Mouse (Mus musculus) heart, embryonic 14.5 days (tissue): ENCODE data around the gene Akap2. TPM values are rescaled to one million over a fixed set of nuclear protein-coding genes. Genes with fewer than 3 reads are reported as not detected.
A peak's percentile ranks its signal among the peaks of the same experiment; 100 is the strongest.

Experiments used
- ATAC-seq: fragments of 200-750 bp; cut with Nextera tagmentation; 2 replicates; pipeline ENCODE4 v1.8.0; 2017; ENCODE audit warnings: low read depth, moderate TSS enrichment; ENCODE audit not compliant: insufficient number of reproducible peaks, insufficient read depth, low FRiP score
- H3K27ac ChIP-seq, 2 experiments: fragments of 200-500 bp in 1 of 2; fragments of 300-500 bp in 1 of 2; sonication (generic) in 1 of 2; replicated peaks in 1 of 2; 2 replicates each; pipeline ENCODE4 v1.5.1; 2012 to 2014; ENCODE audit warnings: low read depth in 2 of 2, low read length in 2 of 2, control low read depth in 1 of 2, mild to moderate bottlenecking in 1 of 2, mixed read lengths in 1 of 2; ENCODE audit not compliant: control insufficient read depth in 1 of 2, insufficient read depth in 1 of 2
- H3K27me3 ChIP-seq: fragments of 300-500 bp; sonication (generic); 2 replicates; pipeline ENCODE4 v1.6.1; 2014; ENCODE audit warnings: mild to moderate bottlenecking, low read length, control low read depth; ENCODE audit not compliant: control insufficient read depth, insufficient read depth
- H3K36me3 ChIP-seq: fragments of 300-500 bp; sonication (generic); 2 replicates; pipeline ENCODE4 v1.6.1; 2014; ENCODE audit warnings: mild to moderate bottlenecking, control low read depth, low read length, mixed read lengths; ENCODE audit not compliant: control insufficient read depth, insufficient read depth
- H3K4me1 ChIP-seq, 2 experiments: fragments of 200-500 bp in 1 of 2; fragments of 300-500 bp in 1 of 2; sonication (generic) in 1 of 2; 2 replicates each; pipeline ENCODE4 v1.6.1; 2012 to 2014; ENCODE audit warnings: low read length in 2 of 2, control low read depth in 1 of 2, mixed read lengths in 1 of 2; ENCODE audit not compliant: control insufficient read depth in 2 of 2, insufficient read depth in 2 of 2
- H3K4me2 ChIP-seq: fragments of 300-500 bp; sonication (generic); 2 replicates; pipeline ENCODE4 v1.6.1; 2014; ENCODE audit warnings: mild to moderate bottlenecking, low read length
- H3K4me3 ChIP-seq, 2 experiments: fragments of 200-500 bp in 1 of 2; fragments of 300-500 bp in 1 of 2; sonication (generic) in 1 of 2; 2 replicates each; pipeline ENCODE4 v1.5.1; 2012 to 2014; ENCODE audit warnings: low read length in 2 of 2, mild to moderate bottlenecking in 2 of 2, control low read depth in 1 of 2, low read depth in 1 of 2, moderate library complexity in 1 of 2; ENCODE audit not compliant: control insufficient read depth in 1 of 2, insufficient read depth in 1 of 2
- H3K9ac ChIP-seq: fragments of 300-500 bp; sonication (generic); 2 replicates; pipeline ENCODE4 v1.6.1; 2014; ENCODE audit warnings: mild to moderate bottlenecking, low read length
- H3K9me3 ChIP-seq: fragments of 300-500 bp; sonication (generic); 2 replicates; pipeline ENCODE4 v1.6.1; 2016; ENCODE audit warnings: low read length, control low read depth; ENCODE audit not compliant: control insufficient read depth
- WGBS: fragments of 180-500 bp; shearing (Covaris S2); extraction: QIAGEN DNeasy Blood & Tissue Kit; methylation state at CpG from one replicate; pipeline ENCODE4 v1.1.7; 2014; 5-methylcytosine and 5-hydroxymethylcytosine counted together
- polyA plus RNA-seq: library from polyadenylated mRNA; unstranded; fragments of >200 nt; fragmentation: Nextera tagmentation; extraction: Ambion mirVana; gene quantifications from 2 replicates; pipeline ENCODE4 v1.2.1, GENCODE M21; 2014

The Akap2 gene
- polyA plus RNA-seq, 1 experiment from 2014 or later, result 52.0 TPM

GRCm38 (mm10) chr4:57820839-57821374, 103.5 kb downstream of the Akap2 start:
- no peak for ATAC-seq
- no peaks in the 10 kb centered on the region for H3K27me3 ChIP-seq
- H3K9me3 ChIP-seq, result no peaks in the 10 kb centered on the region
- peaks cover 20 to 32% of the 10 kb centered on the region in 2 experiments for H3K4me1 ChIP-seq
- no peak overlapping the region for H3K9ac ChIP-seq
- no peak overlapping the region; a peak in 1 of 4 replicates for H3K27ac ChIP-seq
- peaks cover 6% of the 10 kb centered on the region; the same call in 1 of the 2 replicates for H3K36me3 ChIP-seq
- 78% methylated on average over 24 of the region's 24 CpGs for WGBS
- no peak overlapping the region for H3K4me3 ChIP-seq
- H3K4me2 ChIP-seq, result no peak overlapping the region

DNA sequence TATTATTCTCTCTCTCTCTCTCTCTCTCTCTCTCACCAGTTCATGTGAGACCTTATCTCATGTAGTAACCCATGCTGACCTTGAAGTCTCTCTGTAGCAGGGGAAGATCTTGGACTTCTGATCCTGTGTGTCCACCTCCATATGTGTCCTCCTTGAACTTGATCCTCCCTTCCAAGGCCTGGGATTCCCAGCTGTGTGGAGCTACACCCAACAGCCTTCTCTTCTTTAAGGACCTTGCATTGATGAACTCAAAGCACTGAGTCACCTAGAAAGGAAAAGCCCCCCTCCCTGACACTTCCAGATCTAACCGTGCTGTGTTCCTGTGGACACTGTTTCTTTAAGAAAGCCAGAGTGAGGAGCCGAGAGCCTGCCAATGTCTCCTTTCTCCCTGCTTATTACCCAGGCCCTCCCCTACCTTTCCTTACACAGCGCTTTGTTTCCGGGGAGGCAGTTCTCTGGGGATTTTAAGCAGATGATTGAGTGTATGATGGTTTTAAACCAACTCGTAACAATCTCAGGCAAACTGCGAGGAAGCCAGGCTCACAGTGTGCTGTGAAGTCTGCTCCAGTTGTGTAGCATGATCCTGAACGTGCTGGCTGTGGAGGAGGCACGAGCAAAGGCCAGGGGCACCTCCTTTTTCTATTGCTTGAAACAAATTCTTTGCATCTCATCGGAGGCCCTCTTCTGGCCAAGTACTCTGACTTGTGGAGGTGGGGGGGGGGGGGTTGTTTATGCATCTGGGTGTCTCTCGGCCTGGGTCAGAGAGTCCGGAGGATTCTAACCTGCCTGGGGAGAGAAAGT, 104.3 kb downstream of the Akap2 start:
- 0 out of 2 replicates have a peak, but pooled peaks have one; percentile 39 for ATAC-seq
- Histone ChIP-seq H3K27ac (peak overlapping the region; percentile 40 to 66; a peak in 2 of 4 replicates), H3K9me3 (no peaks in the 10 kb centered on the region), H3K4me1 (peaks cover 20 to 32% of the 10 kb centered on the region in 2 experiments), H3K36me3 (peaks cover 9% of the 10 kb centered on the region; the same call in 1 of the 2 replicates), H3K9ac (peak overlapping the region; percentile 51), H3K27me3 (no peaks in the 10 kb centered on the region), H3K4me2 (peak overlapping the region; percentile 23; the same call in 1 of the 2 replicates), H3K4me3 (no peak overlapping the region)
- WGBS, result 28% methylated on average over 11 of the region's 11 CpGs

DNA sequence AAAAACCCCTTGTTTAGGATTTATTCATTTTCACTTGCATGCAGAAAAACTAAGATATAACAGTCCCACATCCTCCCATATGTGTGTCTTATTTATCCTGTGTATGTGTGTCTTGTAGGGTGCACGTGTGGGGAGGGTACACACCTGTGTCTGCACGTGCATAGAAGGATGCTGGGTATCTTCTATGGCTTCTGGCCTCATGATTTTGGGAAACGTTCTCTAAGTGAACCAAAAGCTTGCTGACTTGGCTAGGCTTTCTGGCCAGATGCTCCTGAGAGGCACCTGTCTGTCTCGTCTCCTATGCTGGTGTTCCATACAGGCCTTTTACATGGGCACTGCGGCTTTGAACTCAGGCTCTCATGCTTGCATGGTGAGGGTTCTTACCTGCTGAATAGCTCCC, 105.2 kb downstream of the Akap2 start:
- Histone ChIP-seq H3K4me3 (no peak overlapping the region), H3K4me2 (no peak overlapping the region), H3K36me3 (peaks cover 9% of the 10 kb centered on the region; the same call in 1 of the 2 replicates), H3K9ac (no peak overlapping the region), H3K9me3 (no peaks in the 10 kb centered on the region), H3K27ac (no peak overlapping the region), H3K27me3 (no peaks in the 10 kb centered on the region), H3K4me1 (peaks cover 20 to 38% of the 10 kb centered on the region in 2 experiments)
- 88% methylated on average over 5 of the region's 5 CpGs for WGBS
- no peak for ATAC-seq

DNA sequence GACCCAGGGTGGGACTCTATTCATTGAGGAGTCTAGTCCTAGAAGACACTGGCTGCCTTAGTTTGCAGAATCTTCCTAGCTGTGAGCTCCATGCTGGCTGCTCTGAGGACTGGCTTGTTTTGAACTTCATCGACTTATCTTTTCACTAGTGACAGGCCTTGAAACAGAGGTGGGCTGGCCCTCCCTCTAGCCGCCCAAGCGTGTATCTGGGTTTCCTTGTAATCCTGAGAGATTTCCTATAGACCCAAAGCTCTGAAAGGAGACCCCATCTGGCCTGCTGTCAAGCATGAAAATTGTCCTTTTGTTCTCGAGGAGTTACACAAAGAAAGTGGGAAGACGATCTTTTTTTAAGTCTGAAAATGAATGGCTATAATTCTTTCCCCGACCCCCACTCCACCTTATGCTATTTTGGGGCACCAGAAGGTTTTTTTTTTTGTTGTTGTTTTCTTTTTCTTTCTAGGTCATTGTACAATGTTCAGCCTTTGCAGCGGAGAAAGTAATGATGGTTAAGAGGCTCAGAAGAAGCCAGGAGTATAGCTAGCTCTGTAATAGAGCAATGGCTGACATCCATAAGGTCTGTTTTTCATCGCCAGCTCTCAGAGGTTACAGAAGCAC, 107.3 kb downstream of the Akap2 start:
- no peak overlapping the region for H3K4me2 ChIP-seq
- no peak for ATAC-seq
- no peaks in the 10 kb centered on the region for H3K27me3 ChIP-seq
- H3K4me1 ChIP-seq, result peaks cover 28 to 59% of the 10 kb centered on the region in 2 experiments
- H3K36me3 ChIP-seq, result peaks cover 9% of the 10 kb centered on the region; the same call in 1 of the 2 replicates
- no peak overlapping the region for H3K4me3 ChIP-seq
- H3K27ac ChIP-seq, result peak overlapping the region; percentile 25 to 41; a peak in 2 of 4 replicates
- H3K9me3 ChIP-seq, result no peaks in the 10 kb centered on the region
- 41% methylated on average over 8 of the region's 8 CpGs for WGBS
- H3K9ac ChIP-seq, result no peak overlapping the region

DNA sequence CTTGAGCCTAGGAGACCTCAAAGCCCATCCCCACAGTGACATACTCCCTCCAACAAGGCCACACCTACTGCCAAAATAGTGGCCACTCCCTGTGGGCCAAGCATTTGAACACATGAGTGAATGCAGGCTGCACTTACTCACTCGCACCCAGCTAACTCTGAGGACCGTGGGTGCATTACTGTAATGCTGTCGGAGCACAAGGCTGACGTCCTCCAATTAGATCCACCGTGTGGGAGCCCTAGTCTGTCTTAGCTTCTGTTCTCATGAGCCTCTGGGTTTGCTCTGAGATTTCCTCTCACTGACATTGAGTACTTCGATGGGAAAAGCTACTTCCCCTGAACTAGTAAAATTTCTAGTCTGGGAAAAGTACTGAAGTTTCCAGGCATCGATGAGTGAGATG, 108.8 kb downstream of the Akap2 start:
- Histone ChIP-seq H3K27ac (no peak overlapping the region), H3K27me3 (no peaks in the 10 kb centered on the region), H3K9ac (no peak overlapping the region), H3K9me3 (no peaks in the 10 kb centered on the region), H3K4me1 (peaks cover 29 to 62% of the 10 kb centered on the region in 2 experiments), H3K4me2 (no peak overlapping the region), H3K4me3 (no peak overlapping the region), H3K36me3 (0 out of 2 replicates have a peak, but pooled peaks cover 5% of the 10 kb centered on the region)
- 75% methylated on average over 7 of the region's 7 CpGs for WGBS
- no peak for ATAC-seq

- peaks cover 35 to 69% of the 10 kb centered on the region in 2 experiments for H3K4me1 ChIP-seq
- H3K4me3 ChIP-seq, result no peak overlapping the region
- 0 out of 2 replicates have a peak, but pooled peaks cover 5% of the 10 kb centered on the region for H3K36me3 ChIP-seq
- no peak for ATAC-seq
- no peaks in the 10 kb centered on the region for H3K27me3 ChIP-seq
- WGBS, result 43% methylated on average over 9 of the region's 9 CpGs
- no peak overlapping the region for H3K4me2 ChIP-seq
- H3K9ac ChIP-seq, result no peak overlapping the region
- no peaks in the 10 kb centered on the region for H3K9me3 ChIP-seq
- peak overlapping the region in 1 of 2 experiments; percentile 9; a peak in 1 of 4 replicates for H3K27ac ChIP-seq
These were observed 111.7 kb downstream of the Akap2 start for GRCm38 (mm10) chr4:57829131-57829530.

DNA sequence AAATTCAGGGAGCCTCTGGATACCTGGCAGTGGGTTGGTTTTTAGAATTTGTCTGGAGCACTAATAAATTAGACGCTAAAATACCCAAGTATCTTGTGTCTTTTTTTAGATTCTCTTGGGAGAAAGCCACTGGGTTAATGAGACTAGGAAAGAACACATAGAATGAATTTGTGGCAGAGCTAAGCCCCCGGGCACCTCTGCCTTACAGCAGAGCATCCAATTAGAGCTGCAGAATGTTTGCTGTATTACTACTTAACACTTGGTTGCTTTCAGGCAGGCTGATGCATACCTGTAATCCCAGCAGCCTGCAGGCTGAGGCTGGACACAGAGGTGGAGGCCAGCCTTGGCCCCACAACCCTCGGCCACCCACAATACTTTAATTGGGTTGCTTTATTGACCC, 112.3 kb downstream of the Akap2 start:
- WGBS, result 60% methylated on average over 3 of the region's 3 CpGs
- 0 out of 2 replicates have a peak, but pooled peaks cover 5% of the 10 kb centered on the region for H3K36me3 ChIP-seq
- H3K4me2 ChIP-seq, result no peak overlapping the region
- H3K4me3 ChIP-seq, result no peak overlapping the region
- peaks cover 34 to 69% of the 10 kb centered on the region in 2 experiments for H3K4me1 ChIP-seq
- no peaks in the 10 kb centered on the region for H3K9me3 ChIP-seq
- no peaks in the 10 kb centered on the region for H3K27me3 ChIP-seq
- no peak overlapping the region for H3K9ac ChIP-seq
- no peak overlapping the region; a peak in 1 of 4 replicates for H3K27ac ChIP-seq
- no peak for ATAC-seq
